Mouse (Mus musculus) cerebellum, adult 18-20 months (tissue): ENCODE measurements around the gene Gm10226.
"Not testable (repeated sequence)": the region's sequence is repeated elsewhere in the genome, so short reads cannot be mapped to it uniquely, and the experiment has no call there.

Experiments
- DNase-seq, 2 experiments: peaks; one replicate each; pipeline ENCODE4 v3.0.0; 2021

Gm10226 gene

GRCm38 (mm10) chr17:21691560-21691959, at the start of gene Gm10226:
Gene Gm10226 (plus strand): TSS chr17:21691860.
- no peak for DNase-seq

- DNase-seq = no peak
Measured at GRCm38 (mm10) chr17:21648791-21649190, 42.9 kb upstream of the Gm10226 start.

GRCm38 (mm10) chr17:21649936-21650335, 41.7 kb upstream of the Gm10226 start:
- peak in 1 of 2 experiments; percentile 22 for DNase-seq

- peak; percentile 56 to 68 for DNase-seq
Measured at GRCm38 (mm10) chr17:21650364-21650907, 41.2 kb upstream of the Gm10226 start, which contains the start of gene Zfp983. Gene Zfp983 (plus strand): TSS chr17:21650624.

DNA sequence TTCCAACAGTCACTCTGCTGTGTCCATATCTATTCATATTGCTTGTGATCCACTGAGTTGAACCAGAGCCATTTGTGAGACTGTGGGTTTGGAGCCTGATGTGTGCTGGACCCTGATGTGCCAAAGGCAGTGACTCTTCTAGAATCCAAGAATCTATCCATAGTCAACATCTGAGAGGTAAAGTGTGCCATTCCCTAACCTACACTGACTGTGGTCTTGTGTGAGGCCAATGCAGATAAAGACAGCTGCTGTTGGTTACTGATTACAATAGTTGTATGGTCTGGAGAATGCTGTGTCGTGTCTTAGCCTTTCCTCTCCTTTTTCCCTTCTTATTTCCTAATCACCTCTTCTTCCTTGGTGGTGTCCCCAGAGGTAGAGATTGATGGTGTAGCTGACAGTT, 12.8 kb upstream of the Gm10226 start:
- not testable (repeated sequence) for DNase-seq

DNA sequence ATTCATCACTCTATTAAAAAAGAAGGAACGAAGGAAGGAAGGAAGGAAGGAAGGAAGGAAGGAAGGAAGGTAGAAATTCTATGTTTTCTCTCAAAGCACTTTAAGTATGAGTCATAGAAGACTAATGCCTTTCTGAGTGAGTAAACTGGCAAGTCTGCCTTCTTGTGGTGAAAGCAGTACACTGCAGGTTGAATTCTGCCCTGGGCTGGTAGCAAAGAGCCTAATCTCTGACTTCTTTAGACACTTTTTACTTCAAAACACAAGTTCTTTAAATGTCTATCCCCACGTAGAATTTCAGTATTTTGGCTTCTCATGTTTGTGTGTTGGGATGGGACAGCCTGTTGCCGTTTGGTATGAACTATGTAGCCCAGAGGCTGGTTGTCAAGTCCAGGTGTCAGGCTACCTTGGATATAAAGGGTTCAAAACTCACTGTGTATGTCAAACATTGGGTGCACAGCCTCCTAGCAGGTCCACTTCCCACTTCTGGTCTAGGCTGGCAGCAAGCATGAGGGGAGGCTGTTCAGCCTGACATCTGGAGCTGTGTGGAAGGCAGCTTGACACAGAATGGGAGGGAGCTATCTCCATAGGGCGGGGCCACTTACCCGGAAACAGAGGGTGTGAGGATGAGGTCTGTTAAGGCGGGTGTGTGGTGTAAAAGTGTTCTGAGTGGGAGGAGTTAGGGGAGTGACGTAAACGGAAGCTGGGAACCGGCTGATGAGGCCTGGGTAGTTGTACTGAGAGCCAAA, 12.2 kb upstream of the Gm10226 start:
- DNase-seq = peak; percentile 71 to 84

- not testable (repeated sequence) for DNase-seq
Measured at GRCm38 (mm10) chr17:21680019-21680376, 11.7 kb upstream of the Gm10226 start.

- no peak for DNase-seq
Measured at GRCm38 (mm10) chr17:21693342-21693741, 1.7 kb downstream of the Gm10226 start.

DNA sequence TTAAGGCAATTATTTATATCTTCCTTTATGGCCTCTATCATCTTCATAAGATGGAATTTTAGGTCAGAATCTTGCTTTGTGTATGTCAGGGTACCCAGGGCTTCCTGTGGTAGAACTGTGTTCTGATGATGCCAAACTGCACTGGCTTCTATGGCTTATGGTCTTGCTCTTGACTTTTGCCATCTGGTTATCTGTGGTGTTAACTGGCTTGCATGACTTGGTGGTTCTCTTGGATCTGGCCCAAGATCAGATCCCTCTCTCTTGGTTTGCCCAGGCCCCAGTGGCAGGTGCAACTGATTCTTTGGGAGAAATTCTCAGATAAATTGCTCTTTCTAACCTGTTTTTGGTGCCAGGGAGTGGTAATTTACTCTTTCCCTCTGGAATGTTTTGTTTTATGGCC, 4.4 kb downstream of the Gm10226 start:
- no peak for DNase-seq

GRCm38 (mm10) chr17:21702281-21703240, 10.9 kb downstream of the Gm10226 start:
- no peak for DNase-seq

DNA sequence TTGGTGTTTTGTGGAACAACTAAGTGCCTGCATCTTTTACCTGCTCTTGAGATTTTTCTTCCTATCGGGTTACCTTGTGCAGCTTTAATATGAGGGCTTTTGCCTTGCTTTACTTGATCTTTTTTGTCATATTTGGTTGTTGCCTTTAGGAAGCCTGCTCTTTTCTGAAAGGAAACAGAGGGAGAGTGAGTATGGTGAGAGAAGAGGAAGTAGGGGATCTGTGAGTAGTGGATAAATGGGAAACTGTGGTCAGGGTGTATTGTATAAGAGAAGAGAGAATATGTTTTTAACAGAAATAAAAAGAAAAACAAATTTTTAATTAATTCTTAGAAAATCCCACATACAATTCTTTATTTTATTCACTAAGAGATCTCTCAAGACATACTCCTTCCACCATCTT, 11.8 kb downstream of the Gm10226 start:
- no peak for DNase-seq

GRCm38 (mm10) chr17:21707343-21707996, 15.8 kb downstream of the Gm10226 start, which contains the start of gene Zfp760:
Gene Zfp760 (plus strand): TSS chr17:21707741.
- DNase-seq = peak; percentile 77 to 87

GRCm38 (mm10) chr17:21708401-21708800, 16.7 kb downstream of the Gm10226 start:
- DNase-seq = no peak

DNA sequence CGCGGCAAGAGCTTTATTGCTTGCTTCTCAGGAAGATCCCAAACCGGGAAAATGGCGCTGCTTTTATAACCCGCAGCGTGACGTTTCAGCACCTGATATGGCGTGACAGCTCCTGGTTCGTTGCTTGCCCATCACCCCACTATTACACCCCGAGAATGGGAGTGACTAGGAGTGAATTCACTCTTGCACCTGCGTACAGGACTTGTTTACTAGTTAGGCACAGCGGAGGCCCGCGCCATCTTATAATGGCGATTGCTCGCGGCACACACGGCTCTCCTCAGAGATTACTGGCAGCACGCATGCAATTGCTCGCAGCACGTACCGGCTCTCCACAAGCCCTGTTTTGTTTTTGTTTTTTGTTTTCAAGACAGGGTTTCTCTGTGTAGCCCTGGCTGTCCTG, 38.8 kb downstream of the Gm10226 start, which contains the start of gene Zfp229:
Gene Zfp229, plus strand, starts transcription at position 301 of the 400 bp plus-strand sequence.
- not testable (repeated sequence) for DNase-seq

DNA sequence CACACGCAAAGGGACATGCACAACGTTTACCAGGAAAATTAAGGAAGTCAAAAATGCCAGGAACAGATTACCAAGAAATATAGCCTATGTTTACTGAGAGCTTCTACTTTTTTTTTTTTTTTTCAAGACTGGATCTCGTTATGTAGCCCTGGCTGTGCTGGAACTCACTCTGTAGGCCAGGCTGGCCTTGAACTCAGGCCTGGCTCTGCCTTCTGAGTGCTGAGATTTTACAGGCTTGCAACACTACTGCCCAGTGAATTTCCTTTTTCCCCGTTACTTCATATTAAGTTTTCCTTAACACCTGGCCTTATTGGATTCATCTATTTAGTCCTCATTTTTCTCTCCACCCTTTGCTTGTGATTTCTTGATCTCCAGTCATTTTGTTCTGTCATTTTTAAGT, 41.4 kb downstream of the Gm10226 start:
- no peak for DNase-seq

- peak; percentile 74 to 76 for DNase-seq
Measured at GRCm38 (mm10) chr17:21733529-21734031, 41.9 kb downstream of the Gm10226 start.
